Mouse (Mus musculus) heart, postnatal 36 days (tissue): Measurements from ENCODE around the gene Olig2. TPM values are rescaled to one million over a fixed set of nuclear protein-coding genes. Genes with fewer than 3 reads are reported as not detected.
A peak's percentile ranks its signal among the peaks of the same experiment; 100 is the strongest.

ENCODE experiments used
- DNase-seq, 2 experiments: peaks; one replicate each; pipeline ENCODE4 v3.0.0; 2021 to 2022
- intact Hi-C: fragments of 180-260 bp; cut with DNase I; formaldehyde crosslinking; loops from one replicate; pipeline ENCODE4 v1.15.1; 2025
- total RNA-seq, 2 experiments: library from RNA; stranded (reverse); gene quantifications; 2 replicates each; pipeline ENCODE4 v1.2.3; 2021

The Olig2 gene
- total RNA-seq, 2 experiments from 2014 or later, result not detected

GRCm38 (mm10) chr16:91269468-91270211 lies 44.4 kb downstream of the Olig2 start, which contains the start of gene Olig1:
Gene Olig1, plus strand, starts transcription at chr16:91269772.
- intact Hi-C loops, result no loop called here

GRCm38 (mm10) chr16:91270212-91270971 lies 45.1 kb downstream of the Olig2 start:
- intact Hi-C loops, result no loop called here
- DNase-seq, result no peak

More at GRCm38 (mm10) chr16:91269468-91270211, 44.4 kb downstream of the Olig2 start, which contains the start of gene Olig1:
- peak; percentile 27 to 28 for DNase-seq

DNA sequence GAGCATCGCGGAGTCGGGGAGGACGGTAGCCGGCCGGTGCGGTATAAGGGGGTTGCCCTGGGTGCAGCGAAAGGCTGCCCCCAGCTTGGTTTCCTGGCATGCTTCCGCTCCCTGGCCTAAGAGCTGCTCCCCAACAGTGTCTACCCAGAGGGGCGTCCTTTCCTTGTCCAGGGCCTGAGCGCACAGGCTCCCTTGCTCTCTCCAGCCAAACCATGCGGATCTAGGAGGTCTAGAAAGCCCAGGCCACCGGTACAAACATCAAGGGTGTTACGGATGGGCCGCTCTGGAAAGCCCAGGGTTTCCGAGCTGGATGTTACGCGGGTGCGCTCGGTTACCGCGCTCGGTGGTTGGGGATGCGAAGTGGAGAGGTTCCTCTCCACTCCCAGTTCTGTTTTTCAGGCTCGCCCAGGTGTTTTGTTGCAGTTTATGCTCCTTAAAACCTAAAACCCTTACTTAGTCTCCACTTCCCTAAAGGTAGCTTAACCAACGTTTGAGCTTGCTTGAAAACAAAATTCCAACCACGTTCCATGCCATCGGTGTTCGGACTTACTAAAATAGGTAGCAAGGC lies 45.8 kb downstream of the Olig2 start:
- intact Hi-C loops, result no loop called here
- DNase-seq, result no peak

DNA sequence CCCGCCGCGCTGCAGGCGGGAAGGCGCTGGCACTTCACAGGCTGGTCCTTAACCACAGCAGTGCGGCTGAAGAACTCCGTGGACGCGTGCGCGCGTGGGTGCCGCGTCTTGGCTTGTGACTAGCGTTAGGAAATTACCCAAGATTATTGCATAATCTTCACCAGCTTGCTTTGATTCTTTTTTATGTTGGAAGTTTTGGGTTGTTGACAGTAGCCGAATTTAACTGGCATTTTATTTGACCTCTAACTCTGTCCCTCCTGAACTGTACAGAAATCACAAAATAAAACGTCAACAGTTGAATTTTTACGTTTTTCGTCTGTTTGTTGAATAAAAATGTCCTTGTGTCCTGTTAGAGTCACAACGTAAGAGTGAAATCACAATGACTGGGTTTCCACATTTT lies 46.4 kb downstream of the Olig2 start:
- no peak for DNase-seq
- intact Hi-C loops, result no loop called here

Other genes with a start within 250 kb of the Olig2 start
- 10 to 100 TPM; 29.1 to 29.6 TPM for gene Synj1, start 214.1 kb upstream of the Olig2 start, total RNA-seq
- 10 to 100 TPM; 13.1 to 13.5 TPM for gene Paxbp1, start 180.9 kb upstream of the Olig2 start, total RNA-seq
- gene 4932438H23Rik, start 130.3 kb upstream of the Olig2 start, total RNA-seq, result under 1 TPM in 1 of 2 experiments, not detected in 1; 0.19 TPM
- not detected for gene Olig1, start 44.3 kb downstream of the Olig2 start, total RNA-seq
- gene Ifnar2, start 147.3 kb downstream of the Olig2 start, total RNA-seq, result 10 to 100 TPM; 39.7 to 40.4 TPM
- gene Gm21970, start 166.3 kb downstream of the Olig2 start, total RNA-seq, result under 1 TPM in 1 of 2 experiments, not detected in 1; 0.47 TPM
- gene Il10rb, start 180.7 kb downstream of the Olig2 start, total RNA-seq, result 100 to 1,000 TPM; 113 to 116 TPM